Mouse (Mus musculus) embryo, embryonic 11 days (tissue): Measurements from ENCODE around the gene Timm29.

ENCODE experiments used
- DNase-seq: peaks from one replicate; pipeline ENCODE4 v3.0.0-alpha.2; 2015

Gene Timm29

DNA sequence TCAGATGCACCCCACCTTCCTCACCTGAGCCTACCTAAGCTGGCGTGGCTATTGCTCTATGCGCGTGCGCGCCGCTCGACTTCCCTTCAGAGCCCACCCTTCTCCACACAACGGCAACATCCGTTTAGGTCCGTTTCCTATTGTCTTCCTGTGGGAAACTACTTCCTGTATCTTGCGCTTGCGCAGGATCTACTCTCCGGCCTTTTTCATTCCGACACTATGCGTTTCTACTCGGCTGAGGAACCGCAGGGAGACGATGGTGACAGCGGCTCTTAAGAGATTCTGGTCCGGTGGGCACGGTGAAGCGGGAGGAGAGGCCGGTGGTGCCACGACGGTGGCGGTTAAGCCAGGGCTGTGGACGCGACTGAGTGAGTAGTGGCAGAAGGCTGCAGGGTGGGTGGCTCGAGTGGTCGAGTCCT is at the start of gene Timm29, which contains the start of gene Yipf2:
TSS of gene Timm29 (plus strand) at position 20 of the 419 bp plus-strand sequence.
TSS of gene Yipf2 (minus strand) at position 126 of the 419 bp plus-strand sequence.
- DNase-seq = peak; percentile 97

DNA sequence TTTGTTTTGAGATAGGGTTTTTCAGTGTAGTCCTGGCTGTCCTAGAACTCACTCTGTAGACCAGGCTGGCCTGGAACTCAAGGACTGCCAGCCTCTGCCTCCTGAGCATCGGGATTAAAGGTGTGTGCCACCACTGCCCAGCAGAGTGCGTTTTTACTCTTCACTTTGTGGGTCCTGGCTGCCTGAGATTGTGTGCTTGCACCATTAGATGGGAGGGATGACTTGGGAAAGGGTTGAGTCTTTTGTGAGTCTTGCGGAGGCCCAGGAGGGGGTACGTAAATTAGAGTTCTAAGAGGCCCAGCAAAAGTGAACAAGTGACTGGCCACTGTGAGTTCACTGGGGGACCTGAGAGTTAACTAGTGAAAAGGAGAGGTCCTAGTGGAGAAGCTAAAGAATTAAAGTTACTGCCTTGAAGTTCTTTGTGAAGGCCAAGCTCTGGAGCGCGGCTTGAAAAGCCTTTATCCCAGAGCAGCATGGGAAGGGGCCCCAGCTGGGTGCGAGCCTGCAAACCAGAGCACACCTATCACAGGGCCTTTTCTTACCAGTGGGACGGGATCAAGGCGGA is 47.1 kb upstream of the Timm29 start:
- DNase-seq = peak; percentile 86

DNA sequence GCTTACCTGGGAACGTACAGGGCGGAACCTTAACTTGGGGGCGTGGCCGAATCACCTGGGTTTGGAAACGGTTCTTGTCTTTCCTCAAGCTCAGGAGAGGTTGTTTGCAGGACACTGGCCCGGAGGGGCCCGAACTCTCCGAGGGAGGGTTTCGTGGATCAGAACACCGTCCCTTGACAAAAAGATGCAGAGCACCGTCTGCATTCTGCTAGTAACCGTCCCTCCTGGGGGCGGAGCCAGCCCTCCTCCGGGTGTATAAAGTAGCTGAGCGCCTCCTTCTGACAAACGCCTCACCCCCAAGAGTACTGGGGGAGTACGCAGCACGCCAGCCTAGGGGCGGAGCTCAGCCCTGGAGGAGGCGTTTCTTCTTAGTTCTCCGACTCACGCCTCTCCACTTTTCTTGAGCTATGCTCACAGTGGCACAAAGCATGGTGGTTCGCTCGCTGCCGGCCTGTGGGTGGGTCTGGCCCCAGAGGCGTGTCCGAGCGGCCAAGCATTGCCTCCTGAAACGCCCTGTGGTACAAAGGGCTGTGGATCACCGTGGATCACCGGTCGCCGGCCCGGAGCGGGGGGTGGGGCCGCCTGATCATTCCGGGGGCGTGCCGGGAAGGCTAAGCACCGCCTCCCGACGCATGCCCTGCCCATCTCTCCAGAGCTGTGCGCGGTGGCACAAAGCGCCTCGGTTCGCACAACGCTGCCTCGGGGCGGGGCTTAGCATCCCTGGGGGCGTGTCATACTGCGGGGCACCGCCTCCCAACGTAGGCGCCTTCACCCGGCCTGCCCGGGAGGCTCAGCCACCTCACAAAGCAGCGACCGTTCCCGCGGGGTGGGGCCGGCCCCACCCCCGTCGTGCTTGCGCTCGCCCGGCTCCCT is 46.4 kb upstream of the Timm29 start:
- DNase-seq = peak; percentile 99

DNA sequence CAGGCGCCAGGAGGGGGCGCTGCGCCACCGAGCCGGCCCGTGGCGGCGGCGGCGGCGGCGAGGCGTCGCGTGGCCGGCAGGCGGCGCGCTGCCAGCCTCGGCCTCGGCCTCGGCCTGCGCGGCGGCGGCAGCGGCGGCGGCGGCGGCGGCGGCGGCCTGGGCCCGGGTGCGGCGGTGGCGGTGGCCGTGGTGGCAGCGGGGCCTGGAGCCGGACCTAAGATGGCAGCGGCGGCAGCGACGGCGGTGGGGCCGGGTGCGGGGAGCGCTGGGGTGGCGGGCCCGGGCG is 45.8 kb upstream of the Timm29 start, which contains the start of gene Carm1:
TSS of gene Carm1 (plus strand) at position 106 of the 286 bp plus-strand sequence.
- DNase-seq = no peak

DNA sequence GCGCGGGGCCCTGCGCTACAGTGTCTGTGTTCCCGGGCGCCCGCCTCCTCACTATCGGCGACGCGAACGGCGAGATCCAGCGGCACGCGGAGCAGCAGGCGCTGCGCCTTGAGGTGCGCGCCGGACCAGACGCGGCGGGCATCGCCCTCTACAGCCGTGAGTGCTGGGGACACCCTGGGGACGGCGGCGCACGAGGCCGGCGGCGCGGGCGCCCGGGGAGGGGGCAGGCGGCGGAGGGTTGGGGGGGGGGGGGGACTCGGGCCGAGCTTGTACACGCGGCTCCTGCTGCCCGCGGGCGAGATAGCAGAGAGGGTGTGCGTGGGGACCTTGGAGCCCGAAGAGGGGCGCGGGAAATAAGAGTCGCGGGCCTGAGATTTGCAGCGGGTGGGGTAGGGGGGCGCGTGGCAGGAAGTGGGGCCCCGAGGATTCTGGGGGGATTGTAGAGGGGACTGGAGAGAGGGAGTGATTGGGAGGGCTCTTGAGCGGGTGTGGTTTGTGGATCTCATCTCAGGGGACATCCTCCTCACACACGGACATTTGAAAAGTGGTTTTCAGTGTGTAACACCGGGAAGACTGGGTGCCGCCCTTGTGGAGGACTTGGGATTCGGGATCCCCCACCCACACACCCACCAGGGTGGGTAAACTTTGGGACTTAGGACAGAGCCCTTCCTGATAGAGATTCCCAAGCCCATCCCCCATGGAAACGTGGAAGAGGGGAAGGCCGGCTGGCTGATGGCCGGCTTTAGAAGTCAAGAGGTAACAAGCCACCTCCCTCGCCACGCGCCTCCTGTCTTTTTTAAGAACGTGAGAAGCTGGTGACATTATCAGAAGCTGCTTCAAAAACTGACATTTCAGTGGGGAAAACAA is 45.2 kb upstream of the Timm29 start:
- DNase-seq = peak; percentile 79

DNA sequence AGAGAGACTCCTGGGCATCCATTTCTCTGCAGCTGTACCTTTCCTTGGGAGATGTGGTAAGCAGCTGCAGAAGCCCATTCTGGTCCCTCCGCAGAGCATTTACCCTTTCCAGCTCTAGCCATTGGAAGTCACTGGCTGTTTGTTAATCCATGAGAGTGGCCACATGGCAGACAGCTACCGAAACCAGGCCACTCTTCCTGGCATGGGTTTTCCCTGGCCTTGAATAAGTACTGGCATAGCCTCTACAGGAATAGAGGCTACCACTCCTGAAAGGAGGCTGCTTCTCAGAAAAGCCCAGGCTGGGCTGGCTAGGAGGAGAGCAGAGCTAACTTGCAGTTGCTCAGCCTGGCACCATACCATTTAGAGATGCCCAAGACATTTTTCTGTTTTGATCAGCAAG is 41.5 kb upstream of the Timm29 start:
- DNase-seq = no peak

DNA sequence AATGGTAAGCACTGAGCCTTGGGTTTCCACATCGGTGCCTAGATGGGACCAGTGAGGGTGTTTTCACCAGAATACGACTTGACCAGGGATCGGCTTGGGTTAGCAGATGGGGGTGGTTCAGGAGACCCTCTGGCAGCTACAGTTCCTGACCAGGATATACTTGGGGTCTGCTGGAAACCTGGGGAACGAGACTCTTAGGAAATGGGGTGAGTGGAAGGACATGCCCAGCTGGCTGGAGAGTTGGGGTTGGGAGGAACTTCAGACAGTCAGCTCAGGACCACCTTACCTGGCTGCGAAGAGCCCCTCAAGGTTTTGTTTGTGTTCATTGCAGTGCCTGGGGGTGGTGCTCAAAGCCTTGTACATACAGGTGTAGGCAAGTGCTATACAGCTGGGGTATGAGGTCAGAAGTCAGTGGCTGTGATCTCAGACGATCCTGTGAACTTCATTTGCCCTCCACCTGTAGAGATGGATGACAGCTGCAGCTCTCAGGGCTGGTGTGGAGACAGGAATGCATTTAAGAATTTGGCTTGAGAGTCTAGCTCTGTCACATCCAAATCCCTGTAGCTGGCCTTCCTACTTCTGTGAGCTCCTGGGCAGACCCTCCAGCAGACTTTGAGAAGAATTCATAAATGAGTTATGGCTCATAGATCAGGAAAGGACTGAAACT is 38.8 kb upstream of the Timm29 start:
- DNase-seq = no peak

DNA sequence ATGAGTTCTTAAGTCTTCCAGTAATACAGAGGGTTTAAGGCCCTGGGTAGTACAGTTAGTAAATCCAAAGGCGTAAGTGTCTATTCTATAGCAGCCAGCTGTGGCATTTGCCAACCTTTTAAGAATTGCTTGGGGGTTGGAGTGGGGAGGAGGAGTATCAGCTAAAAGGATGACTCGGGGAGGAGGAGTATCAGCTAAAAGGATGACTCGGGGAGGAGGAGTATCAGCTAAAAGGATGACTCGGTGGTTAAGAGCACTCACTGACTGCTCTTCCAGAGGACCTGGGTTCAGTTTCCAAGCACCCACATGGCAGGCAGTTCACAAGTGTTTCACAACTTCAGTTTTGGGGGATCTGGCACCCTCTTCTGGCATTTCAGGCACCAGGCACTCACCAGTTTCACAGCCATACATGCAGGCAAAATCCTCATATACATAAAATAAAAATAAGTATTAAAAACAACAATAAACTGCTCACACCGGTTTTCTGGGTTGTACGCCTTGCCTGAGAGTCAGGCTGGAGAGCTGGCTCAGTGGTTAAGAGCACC is 37.3 kb upstream of the Timm29 start:
- no peak for DNase-seq

DNA sequence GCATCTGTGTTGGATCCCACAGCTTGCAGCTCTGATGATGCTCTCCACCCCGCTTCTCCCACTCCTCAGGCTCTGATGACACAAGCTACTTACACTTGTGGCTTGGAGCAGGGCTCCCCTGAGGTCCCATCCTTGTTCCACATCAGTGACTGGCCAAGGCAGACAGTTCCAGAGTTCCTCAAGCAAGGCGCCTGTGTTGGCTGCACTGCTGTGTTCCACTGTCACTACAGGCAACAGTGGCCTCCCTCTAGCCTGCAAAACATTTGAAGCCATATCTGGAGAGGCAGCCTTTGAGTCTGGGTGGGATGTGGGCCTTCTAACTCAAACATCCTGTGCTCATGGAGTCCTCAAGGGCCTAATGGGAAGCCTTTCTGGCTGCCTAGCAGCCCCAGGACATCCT is 35.5 kb upstream of the Timm29 start:
- no peak for DNase-seq

DNA sequence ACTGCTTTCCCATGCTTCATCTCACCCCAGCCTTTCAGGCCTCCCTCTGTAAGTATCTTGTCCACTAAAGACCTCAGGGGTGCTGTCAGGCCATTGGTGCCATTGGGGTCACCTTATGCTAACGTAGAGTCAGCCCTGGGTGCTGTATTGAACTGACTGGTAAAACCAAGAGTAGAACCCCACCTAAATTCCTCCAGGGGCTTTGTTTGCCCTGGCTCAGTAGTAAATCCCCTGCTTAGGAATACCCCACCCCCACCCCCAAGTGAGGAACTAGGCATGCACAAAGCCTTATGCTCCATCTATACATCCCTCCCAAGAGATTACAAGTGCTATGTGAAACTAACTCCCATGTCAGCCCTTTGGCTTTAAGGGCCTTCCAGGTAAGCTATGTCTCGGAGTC is 35.0 kb upstream of the Timm29 start:
- DNase-seq = no peak

DNA sequence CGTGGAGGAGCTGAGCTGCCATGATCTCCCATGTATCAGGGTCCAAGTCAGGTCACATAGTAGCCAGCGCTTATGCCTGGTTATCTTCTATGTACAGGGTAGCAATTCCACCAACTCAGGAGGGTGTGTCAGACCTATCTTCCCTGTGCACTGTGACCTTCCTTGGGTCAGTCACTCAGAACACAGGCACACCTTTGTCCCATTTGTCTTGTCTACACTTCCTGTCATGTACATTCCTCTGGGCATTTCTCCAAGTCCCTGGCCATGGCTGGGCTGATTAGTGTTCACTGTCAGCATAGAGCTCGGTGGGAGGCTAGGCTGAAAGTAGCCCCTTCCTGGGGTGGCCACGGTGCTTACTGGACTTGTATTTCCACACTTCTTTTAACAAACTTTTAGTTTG is 34.2 kb upstream of the Timm29 start:
- no peak for DNase-seq

DNA sequence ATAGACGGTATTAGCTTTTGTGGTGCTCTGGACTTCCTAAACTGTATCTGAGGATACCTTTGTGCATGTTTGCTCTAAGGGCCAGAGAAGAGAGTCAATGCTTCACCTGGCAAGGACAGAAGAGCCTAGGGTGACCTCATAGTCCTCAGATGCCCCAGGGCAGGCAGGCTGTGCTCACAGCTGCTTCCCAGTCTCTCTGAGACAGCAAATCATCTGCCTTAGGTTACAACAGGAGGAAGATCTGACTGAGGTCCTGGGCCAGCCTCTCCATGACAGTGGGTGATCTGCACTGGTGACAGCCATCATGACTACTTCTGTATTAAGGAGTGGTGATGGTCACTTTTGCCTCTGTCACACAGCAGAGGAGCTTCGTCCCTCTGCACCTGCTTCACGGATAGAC is 33.4 kb upstream of the Timm29 start:
- no peak for DNase-seq

DNA sequence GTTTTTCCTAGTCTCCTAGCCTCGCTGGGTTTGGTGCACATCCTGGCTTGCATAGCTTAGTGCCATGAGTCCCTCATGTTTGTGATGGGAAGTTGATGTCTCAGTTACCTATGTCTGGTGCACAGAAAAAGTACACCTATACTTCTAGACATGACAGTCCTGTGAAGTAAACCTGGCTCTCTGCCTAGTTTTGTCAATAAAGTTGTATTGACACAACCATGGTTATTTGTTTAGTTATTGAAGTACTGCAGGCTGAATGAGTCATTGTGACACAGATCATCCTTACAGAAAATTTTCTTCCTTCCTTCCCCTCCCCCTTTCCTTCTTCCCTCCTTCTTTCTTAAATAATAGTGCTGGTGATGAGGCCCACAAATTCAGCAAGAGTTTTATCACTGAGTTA is 28.1 kb upstream of the Timm29 start:
- DNase-seq = no peak

DNA sequence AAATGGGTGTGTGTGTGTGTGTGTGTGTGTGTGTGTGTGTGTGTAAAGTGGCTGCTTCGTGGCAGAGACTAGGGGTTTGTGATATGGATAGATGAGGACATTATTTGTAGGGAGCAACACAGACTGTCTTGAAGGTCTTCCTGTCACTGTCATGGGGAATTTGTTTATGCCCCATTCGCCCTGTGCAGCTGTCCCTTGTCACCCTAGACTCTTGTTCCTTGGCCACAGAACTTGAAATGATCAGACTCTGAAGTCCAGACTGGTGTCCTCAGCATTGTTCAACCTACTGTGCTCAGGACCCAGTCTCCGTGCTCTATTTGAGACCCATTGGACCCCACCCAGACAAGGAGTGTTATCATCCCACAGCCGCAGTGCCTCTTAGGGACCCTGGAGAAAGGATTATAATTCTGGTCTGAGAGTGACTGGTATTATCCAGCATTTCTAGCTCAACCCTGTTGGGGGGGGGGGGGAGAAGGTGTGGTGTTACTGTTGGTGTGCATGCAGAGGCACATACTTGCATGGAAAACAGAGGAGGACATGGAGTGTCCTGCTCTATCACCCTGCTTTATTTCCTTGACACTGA is 27.4 kb upstream of the Timm29 start:
- DNase-seq = no peak

DNA sequence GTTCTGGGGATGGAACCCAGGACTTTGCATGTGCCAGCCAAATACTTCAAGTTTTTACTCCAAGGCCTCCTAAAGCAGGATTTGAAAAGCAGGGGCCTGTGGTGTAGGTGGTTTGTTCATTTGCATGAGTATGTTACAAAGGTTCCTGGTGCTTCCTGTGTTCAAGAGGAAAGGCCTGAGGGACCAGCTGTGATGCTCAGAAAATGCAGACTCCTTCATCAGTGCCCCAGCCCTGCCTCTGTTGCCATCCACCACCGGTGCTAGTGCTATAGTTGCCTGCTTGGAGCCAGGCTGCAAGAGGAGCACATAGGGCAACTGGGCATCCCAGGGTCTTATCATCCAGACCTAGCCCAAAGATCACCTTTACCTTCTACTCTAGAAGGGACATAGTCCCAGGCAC is 26.0 kb upstream of the Timm29 start:
- no peak for DNase-seq

DNA sequence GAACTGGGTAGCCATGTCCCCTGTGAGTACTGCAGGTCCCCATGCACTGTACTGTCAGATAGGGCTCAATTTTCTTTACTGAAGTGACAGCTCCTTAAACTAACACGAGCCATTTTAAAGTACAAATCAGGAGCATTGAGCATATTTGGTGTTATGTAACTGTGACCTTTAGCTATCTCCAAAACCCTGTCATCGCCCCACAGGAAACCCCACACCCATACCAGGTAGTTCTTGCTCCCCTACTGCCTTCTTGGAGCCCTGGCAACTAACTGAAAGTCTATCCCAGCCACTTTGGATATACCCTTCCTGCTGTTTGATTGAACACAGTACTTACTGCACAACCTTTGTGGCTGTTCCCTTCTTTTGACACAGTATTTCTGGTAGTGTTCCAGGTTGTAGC is 25.5 kb upstream of the Timm29 start:
- no peak for DNase-seq

DNA sequence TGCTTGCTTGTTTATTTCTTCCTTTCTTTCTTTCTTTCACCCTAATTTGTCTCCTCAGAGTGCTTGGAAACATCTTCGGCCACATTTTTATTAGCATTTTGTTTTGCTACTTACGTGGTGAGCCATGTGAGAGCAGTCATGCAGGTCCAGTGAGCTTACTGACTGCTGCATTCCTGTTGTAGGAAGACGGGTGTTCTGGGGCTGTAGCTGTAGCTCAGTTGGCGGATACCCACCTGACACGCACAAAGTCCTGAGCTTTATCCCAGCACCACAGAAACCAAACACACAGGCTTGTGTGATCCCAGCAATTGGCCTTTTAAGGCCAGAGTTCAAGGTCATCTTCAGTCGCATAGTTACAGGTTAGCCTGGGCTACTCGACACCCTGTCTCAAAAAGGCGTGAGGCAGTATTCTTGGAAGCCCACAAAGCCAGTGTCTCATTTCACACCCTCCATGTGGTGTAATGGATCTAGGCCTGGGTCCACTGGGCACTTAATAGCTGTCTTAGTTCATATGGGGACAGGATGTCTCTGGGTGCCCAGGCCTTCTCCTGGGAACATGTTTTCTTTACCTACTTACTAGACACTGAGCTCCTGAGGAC is 23.8 kb upstream of the Timm29 start:
- no peak for DNase-seq

DNA sequence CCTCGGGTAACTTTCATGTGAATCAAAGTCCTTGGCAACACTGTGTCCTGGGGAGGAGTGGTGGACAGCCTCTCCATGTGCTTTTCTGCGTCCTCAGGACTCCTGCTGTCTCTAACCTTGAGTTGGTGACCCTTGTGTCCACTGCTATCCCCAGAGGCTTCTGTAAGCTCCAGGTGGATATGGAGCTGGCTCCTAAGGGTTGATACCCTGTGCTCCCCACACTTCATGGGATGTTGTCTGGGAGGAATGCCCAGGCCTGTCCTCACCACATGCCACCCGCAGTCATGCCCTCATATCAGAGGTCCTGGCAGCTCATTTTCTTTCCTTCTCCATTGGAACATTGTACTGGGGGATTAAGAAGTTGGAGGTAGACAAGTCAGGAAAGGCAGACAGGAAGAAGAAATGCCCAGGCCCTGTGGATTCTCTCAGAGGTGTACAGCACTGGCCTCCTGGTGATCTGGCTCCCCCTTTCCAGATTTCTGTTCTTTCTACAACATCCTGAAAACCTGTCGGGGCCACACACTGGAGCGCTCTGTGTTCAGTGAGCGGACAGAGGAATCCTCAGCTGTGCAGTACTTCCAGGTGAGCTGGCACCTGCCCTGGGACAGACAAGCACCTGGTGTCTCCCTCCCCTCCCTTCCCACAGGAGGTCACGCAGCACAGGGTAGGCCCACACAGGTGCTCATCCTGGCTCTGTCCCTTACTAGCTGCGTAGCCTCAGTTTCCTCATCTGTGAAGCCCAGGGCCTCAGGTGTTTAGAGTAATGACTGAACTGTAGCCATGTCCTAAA is 18.3 kb upstream of the Timm29 start:
- DNase-seq = no peak

DNA sequence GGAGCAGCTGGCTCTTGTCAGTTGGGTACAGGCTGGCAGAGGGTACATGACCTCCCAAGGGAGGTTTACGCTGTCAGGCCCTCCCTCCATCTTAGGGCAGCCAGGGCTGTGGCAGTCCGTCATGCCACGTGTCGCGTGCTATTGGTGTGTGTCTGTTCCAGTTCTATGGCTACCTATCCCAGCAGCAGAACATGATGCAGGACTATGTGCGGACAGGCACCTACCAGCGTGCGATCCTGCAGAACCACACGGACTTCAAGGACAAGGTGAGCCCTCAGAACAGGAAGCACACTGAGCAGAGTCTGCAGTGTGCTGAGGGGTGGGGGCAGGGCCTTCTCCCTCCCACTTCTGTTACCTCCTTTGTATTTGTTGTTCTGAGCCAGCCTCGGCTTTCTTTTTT is 17.3 kb upstream of the Timm29 start:
- no peak for DNase-seq

DNA sequence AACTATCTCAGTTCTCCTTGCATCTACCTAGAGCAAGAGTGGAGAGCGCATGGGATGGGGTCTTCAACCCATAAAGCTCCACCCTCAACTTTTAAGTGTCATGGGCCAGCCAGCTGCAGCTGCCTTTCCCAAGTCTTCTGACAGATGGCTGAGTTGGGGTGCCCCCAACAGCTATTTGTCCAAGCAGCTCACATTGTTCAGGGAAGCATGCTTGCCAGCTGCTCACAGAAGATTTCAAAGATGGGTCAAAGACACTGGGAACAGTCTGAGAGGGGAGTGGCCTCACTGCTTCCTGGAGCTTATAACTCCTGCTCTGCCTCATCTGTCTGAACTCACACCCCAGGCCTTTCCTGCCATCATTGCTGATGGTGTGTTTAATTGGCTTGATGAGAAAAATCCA is 16.2 kb upstream of the Timm29 start:
- DNase-seq = no peak

DNA sequence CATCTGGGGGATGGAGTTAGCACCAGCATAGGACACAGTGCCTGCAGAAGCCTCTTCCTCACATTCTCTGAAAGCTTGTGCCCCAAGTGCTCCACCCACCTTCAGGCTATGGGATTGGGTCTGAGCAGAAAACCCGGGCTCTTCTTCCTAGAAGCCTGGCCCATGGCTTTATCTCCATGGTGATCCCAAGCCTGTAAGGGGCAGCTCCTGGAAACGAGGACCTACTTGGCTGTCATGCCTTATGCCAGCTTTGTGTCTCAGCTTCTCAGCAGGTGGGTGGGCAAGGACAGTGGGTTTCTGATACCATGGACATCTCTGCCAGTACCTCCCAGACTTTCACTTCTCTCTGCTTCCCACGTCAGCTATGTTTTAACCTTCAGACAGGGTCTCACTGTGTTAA is 14.3 kb upstream of the Timm29 start:
- no peak for DNase-seq
